Mouse (Mus musculus) T-cell, adult 66 days (primary cell): ENCODE data around the gene Cryba1. TPM values are rescaled to one million over a fixed set of nuclear protein-coding genes. Genes with fewer than 3 reads are reported as not detected.

Source experiments
- total RNA-seq, 2 experiments: library from RNA; stranded (reverse); gene quantifications; 3 replicates in 1 of 2; 4 replicates in 1 of 2; pipeline ENCODE4 v1.2.4; 2023

The Cryba1 gene
- not detected for total RNA-seq

GRCm38 (mm10) chr11:77725183-77725582 lies at the start of gene Cryba1:
Gene Cryba1, minus strand, starts transcription at chr11:77725283.

GRCm38 (mm10) chr11:77762783-77763672 lies 37.9 kb upstream of the Cryba1 start, which contains the start of gene Myo18a:
Gene Myo18a, plus strand, starts transcription at chr11:77763246.

GRCm38 (mm10) chr11:77685383-77686265 lies 39.5 kb downstream of the Cryba1 start, which contains the start of gene Nufip2:
Gene Nufip2, plus strand, starts transcription at chr11:77686155.

Other genes with a start within 250 kb of the Cryba1 start
- 10 to 100 TPM; 17.8 to 21.3 TPM for gene Ankrd13b, start 235.6 kb downstream of the Cryba1 start, total RNA-seq
- 10 to 100 TPM; 49.3 to 55.4 TPM for gene Git1, start 231.7 kb downstream of the Cryba1 start, total RNA-seq
- gene Abhd15, start 210.2 kb downstream of the Cryba1 start, total RNA-seq = 1 to 10 TPM; 7.3 to 7.6 TPM
- gene Trp53i13, start 209.3 kb downstream of the Cryba1 start, total RNA-seq = 10 to 100 TPM; 18.8 to 24.6 TPM
- 1 to 10 TPM; 1.4 to 1.9 TPM for gene Gm10392, start 206.1 kb downstream of the Cryba1 start, total RNA-seq
- 10 to 100 TPM; 41.3 to 41.5 TPM for gene Taok1, start 117.5 kb downstream of the Cryba1 start, total RNA-seq
- gene Nufip2, start 39.1 kb downstream of the Cryba1 start, total RNA-seq = 100 to 1,000 TPM; 145 to 161 TPM
- gene Myo18a, start 38.0 kb upstream of the Cryba1 start, total RNA-seq = 10 to 100 TPM; 66.0 to 67.4 TPM
- not detected for gene Gm10277, start 62.5 kb upstream of the Cryba1 start, total RNA-seq
- under 1 TPM in 1 of 2 experiments, not detected in 1; 0.35 TPM for gene Pipox, start 168.8 kb upstream of the Cryba1 start, total RNA-seq
- not detected for gene Sez6, start 205.5 kb upstream of the Cryba1 start, total RNA-seq